Mouse (Mus musculus): ENCODE results near the gene Mettl23. TPM values are rescaled to one million over a fixed set of nuclear protein-coding genes. Genes with fewer than 3 reads are reported as not detected.

The Mettl23 gene
- polyA plus RNA-seq, 1 experiment from 2014 or later = 60.4 TPM

DNA sequence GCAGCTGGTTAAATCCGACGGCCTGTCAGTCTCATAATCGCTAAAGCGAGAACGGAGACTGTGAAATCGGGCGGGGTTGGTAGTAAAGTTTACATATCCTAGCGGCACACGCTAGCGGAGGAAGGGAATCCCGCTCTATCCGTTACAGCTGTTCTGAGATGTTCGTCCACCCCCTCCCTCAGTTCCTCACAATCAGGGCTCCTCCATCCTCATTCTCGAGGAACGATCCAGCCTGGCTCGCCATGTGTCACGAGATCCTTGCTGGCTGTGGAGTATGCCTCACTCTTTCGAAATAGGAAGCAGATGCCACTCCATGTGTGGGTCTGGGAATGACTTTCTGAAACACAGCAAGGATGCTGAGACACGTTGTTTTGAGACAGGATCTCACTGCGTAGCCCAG lies 30.9 kb downstream of the Mettl23 start:
- Histone ChIP-seq H3K27me3 (ENCODE audit: control insufficient read depth, insufficient read depth, low read length) (no peaks in the 10 kb centered on the region), H3K9me3 (replicated peaks; ENCODE audit: control insufficient read depth, low read length) (no peaks in the 10 kb centered on the region), H3K4me3 (ENCODE audit: low read depth, low read length) (no peak overlapping the region), H3K36me3 (ENCODE audit: control insufficient read depth, insufficient read depth, low read length) (peaks cover 16% of the 10 kb centered on the region), H3K4me2 (no peak overlapping the region), H3K27ac (ENCODE audit: low read depth, low read length) (no peak overlapping the region), H3K9ac (ENCODE audit: low read depth, low read length) (no peak overlapping the region), H3K4me1 (ENCODE audit: control insufficient read depth, insufficient read depth, low read length) (no peaks in the 10 kb centered on the region)
- WGBS (ENCODE audit: insufficient replicate concordance) = 87% methylated on average over 20 of the region's 20 CpGs
- no peak for ATAC-seq (replicated peaks; ENCODE audit: insufficient number of reproducible peaks, low FRiP score, low TSS enrichment)

GRCm38 (mm10) chr11:116878454-116878853 lies 35.4 kb downstream of the Mettl23 start:
- H3K4me2 ChIP-seq = no peak overlapping the region
- H3K4me1 ChIP-seq (ENCODE audit: control insufficient read depth, insufficient read depth, low read length) = no peaks in the 10 kb centered on the region
- H3K9me3 ChIP-seq (replicated peaks; ENCODE audit: control insufficient read depth, low read length) = no peaks in the 10 kb centered on the region
- H3K27me3 ChIP-seq (ENCODE audit: control insufficient read depth, insufficient read depth, low read length) = no peaks in the 10 kb centered on the region
- no peak overlapping the region for H3K4me3 ChIP-seq (ENCODE audit: low read depth, low read length)
- no peak overlapping the region for H3K27ac ChIP-seq (ENCODE audit: low read depth, low read length)
- H3K36me3 ChIP-seq (ENCODE audit: control insufficient read depth, insufficient read depth, low read length) = peaks cover 9% of the 10 kb centered on the region
- no peak for ATAC-seq (replicated peaks; ENCODE audit: insufficient number of reproducible peaks, low FRiP score, low TSS enrichment)
- H3K9ac ChIP-seq (ENCODE audit: low read depth, low read length) = no peak overlapping the region
- 93% methylated on average over 8 of the region's 8 CpGs for WGBS (ENCODE audit: insufficient replicate concordance)

- ATAC-seq (replicated peaks; ENCODE audit: insufficient number of reproducible peaks, low FRiP score, low TSS enrichment) = no peak
- Histone ChIP-seq H3K27me3 (ENCODE audit: control insufficient read depth, insufficient read depth, low read length) (0 out of 2 replicates have a peak, but pooled peaks cover 2% of the 10 kb centered on the region), H3K27ac (ENCODE audit: low read depth, low read length) (no peak overlapping the region), H3K4me2 (no peak overlapping the region), H3K4me3 (ENCODE audit: low read depth, low read length) (no peak overlapping the region), H3K9me3 (replicated peaks; ENCODE audit: control insufficient read depth, low read length) (no peaks in the 10 kb centered on the region), H3K9ac (ENCODE audit: low read depth, low read length) (no peak overlapping the region), H3K36me3 (ENCODE audit: control insufficient read depth, insufficient read depth, low read length) (no peaks in the 10 kb centered on the region), H3K4me1 (ENCODE audit: control insufficient read depth, insufficient read depth, low read length) (no peaks in the 10 kb centered on the region)
- 74% methylated on average over 7 of the region's 7 CpGs for WGBS (ENCODE audit: insufficient replicate concordance)
These were observed 37.8 kb downstream of the Mettl23 start for GRCm38 (mm10) chr11:116880839-116881238.

- Histone ChIP-seq H3K27me3 (ENCODE audit: control insufficient read depth, insufficient read depth, low read length) (0 out of 2 replicates have a peak, but pooled peaks cover 4% of the 10 kb centered on the region), H3K4me1 (ENCODE audit: control insufficient read depth, insufficient read depth, low read length) (no peaks in the 10 kb centered on the region), H3K4me2 (no peak overlapping the region), H3K27ac (ENCODE audit: low read depth, low read length) (no peak overlapping the region), H3K36me3 (ENCODE audit: control insufficient read depth, insufficient read depth, low read length) (no peaks in the 10 kb centered on the region), H3K9me3 (replicated peaks; ENCODE audit: control insufficient read depth, low read length) (no peaks in the 10 kb centered on the region), H3K4me3 (ENCODE audit: low read depth, low read length) (no peak overlapping the region), H3K9ac (ENCODE audit: low read depth, low read length) (no peak overlapping the region)
- whole genome bisulfite sequencing (ENCODE audit: insufficient replicate concordance) = 82% methylated on average over 5 of the region's 5 CpGs
- ATAC-seq (replicated peaks; ENCODE audit: insufficient number of reproducible peaks, low FRiP score, low TSS enrichment) = no peak
These were observed 38.4 kb downstream of the Mettl23 start for GRCm38 (mm10) chr11:116881440-116881839.

DNA sequence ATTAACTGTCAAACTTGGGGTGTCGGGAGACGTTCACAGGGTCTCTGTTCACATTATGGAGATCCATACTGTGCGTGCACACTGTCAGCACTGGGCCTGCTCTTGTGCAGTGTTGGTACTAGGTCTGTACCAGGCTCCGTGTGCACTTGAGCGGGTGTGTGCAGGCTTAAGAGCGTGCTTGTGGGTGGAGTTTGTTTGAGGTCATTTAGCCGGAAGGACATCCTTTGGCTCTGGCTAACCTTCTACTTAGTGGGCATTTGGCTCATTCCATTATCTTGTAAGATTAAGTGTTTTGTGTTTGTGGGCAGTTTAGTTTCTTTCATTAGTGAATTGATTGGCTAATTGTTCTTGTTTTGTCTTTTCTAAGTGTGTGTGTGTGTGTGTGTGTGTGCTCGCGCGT lies 39.4 kb downstream of the Mettl23 start:
- Histone ChIP-seq H3K4me1 (ENCODE audit: control insufficient read depth, insufficient read depth, low read length) (no peaks in the 10 kb centered on the region), H3K9me3 (replicated peaks; ENCODE audit: control insufficient read depth, low read length) (no peaks in the 10 kb centered on the region), H3K27me3 (ENCODE audit: control insufficient read depth, insufficient read depth, low read length) (peaks cover 9% of the 10 kb centered on the region; the same call in 1 of the 2 replicates), H3K4me2 (no peak overlapping the region), H3K9ac (ENCODE audit: low read depth, low read length) (no peak overlapping the region), H3K4me3 (ENCODE audit: low read depth, low read length) (no peak overlapping the region), H3K27ac (ENCODE audit: low read depth, low read length) (no peak overlapping the region), H3K36me3 (ENCODE audit: control insufficient read depth, insufficient read depth, low read length) (no peaks in the 10 kb centered on the region)
- WGBS (ENCODE audit: insufficient replicate concordance) = 73% methylated on average over 10 of the region's 10 CpGs
- ATAC-seq (replicated peaks; ENCODE audit: insufficient number of reproducible peaks, low FRiP score, low TSS enrichment) = no peak

DNA sequence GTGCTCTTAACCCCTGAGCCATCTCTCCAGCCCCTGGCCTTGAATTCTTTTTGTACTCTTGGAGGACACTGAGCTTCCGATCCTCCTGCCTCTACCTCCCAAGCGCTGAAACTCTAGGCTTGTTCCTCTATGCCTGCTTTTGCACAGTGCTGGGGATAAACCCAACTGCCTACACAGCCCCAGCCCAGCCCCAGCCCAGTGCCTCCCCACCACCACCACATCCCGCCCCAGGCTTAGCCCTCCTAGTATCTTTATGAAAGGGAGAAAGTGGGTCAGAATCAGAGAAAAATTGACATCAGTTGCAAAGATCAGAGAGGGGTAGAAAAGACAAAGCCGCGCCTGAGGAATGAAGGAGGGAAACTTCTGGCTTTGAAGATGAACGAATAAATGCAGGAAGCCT lies 41.0 kb downstream of the Mettl23 start:
- no peak for ATAC-seq (replicated peaks; ENCODE audit: insufficient number of reproducible peaks, low FRiP score, low TSS enrichment)
- H3K36me3 ChIP-seq (ENCODE audit: control insufficient read depth, insufficient read depth, low read length) = no peaks in the 10 kb centered on the region
- peaks cover 13% of the 10 kb centered on the region; the same call in 1 of the 2 replicates for H3K27me3 ChIP-seq (ENCODE audit: control insufficient read depth, insufficient read depth, low read length)
- no peaks in the 10 kb centered on the region for H3K9me3 ChIP-seq (replicated peaks; ENCODE audit: control insufficient read depth, low read length)
- no peak overlapping the region for H3K9ac ChIP-seq (ENCODE audit: low read depth, low read length)
- H3K27ac ChIP-seq (ENCODE audit: low read depth, low read length) = no peak overlapping the region
- 73% methylated on average over 6 of the region's 6 CpGs for WGBS (ENCODE audit: insufficient replicate concordance)
- no peak overlapping the region for H3K4me2 ChIP-seq
- H3K4me3 ChIP-seq (ENCODE audit: low read depth, low read length) = no peak overlapping the region
- no peaks in the 10 kb centered on the region for H3K4me1 ChIP-seq (ENCODE audit: control insufficient read depth, insufficient read depth, low read length)

DNA sequence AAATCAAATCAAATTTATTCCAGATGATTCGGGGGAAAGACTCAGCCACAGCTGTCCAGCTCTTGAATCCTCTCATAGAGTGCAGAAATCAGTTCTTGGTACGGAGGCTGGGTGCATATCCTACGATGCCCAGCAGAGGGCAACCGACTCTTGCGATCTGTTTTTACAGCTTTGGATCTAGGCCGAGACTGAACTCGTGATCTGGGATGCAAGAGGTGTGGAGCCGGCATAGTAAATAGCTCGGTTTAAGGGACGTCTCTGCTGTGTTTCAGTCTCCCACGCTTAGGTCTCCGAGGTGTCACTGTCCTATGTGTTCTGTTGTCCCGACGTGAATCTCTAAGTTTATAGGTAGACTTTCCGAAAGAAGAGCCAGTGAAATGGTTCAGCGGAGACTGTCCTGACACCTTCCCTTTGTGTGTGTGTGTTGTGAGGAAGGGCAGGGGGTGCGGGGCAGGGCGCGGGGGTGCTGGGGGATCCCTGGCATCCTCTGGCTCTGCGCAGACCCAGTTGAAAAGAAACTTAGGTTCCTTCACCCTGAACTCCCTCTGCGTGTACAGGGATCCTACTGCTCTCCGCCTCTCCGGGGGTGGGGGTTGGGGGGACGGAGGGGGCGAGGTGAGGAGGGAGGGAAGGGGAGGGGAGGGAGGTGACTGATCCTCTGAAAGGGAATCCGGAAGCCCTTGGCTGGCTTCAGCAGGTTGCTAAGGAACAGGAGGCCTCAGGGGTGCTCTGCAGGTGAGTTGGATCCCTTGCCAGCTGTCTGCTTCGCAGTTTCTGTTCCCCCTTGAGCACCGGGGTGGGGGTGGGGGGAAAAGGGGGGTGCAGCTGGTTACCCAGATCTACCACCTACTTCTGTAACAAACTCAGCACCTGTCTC lies 42.4 kb downstream of the Mettl23 start:
- no peak overlapping the region for H3K27ac ChIP-seq (ENCODE audit: low read depth, low read length)
- H3K27me3 ChIP-seq (ENCODE audit: control insufficient read depth, insufficient read depth, low read length) = peaks cover 15% of the 10 kb centered on the region
- H3K9ac ChIP-seq (ENCODE audit: low read depth, low read length) = peak overlapping the region; percentile 1; the same call in 1 of the 2 replicates
- peak overlapping the region; percentile 58 for H3K4me2 ChIP-seq
- 3% methylated on average over 27 of the region's 28 CpGs for WGBS (ENCODE audit: insufficient replicate concordance)
- ATAC-seq (replicated peaks; ENCODE audit: insufficient number of reproducible peaks, low FRiP score, low TSS enrichment) = 0 out of 2 replicates have a peak, but pooled peaks have one; percentile 12
- H3K4me3 ChIP-seq (ENCODE audit: low read depth, low read length) = peak overlapping the region; percentile 13
- no peaks in the 10 kb centered on the region for H3K36me3 ChIP-seq (ENCODE audit: control insufficient read depth, insufficient read depth, low read length)
- no peaks in the 10 kb centered on the region for H3K4me1 ChIP-seq (ENCODE audit: control insufficient read depth, insufficient read depth, low read length)
- H3K9me3 ChIP-seq (replicated peaks; ENCODE audit: control insufficient read depth, low read length) = no peaks in the 10 kb centered on the region

DNA sequence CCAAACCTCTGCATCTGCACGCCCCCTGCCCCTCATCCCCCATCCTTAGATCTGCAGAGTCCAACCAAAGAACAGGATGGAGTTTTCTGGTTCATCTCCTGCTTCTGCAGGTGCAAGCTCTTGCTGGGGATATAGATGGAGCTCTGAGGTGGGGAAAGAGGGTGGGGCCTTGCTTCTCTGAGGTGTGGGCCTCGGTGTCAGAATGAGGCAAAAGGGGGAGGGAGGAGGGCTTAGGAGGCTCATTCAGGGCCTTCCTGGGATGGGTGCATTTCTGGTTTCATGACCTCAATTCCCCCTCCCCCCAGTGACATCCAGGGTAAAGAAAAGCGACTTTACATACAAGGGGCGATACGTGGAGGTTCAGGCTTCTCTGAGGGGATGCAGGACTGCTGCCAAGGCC lies 44.1 kb downstream of the Mettl23 start:
- Histone ChIP-seq H3K4me2 (no peak overlapping the region), H3K4me3 (ENCODE audit: low read depth, low read length) (no peak overlapping the region), H3K4me1 (ENCODE audit: control insufficient read depth, insufficient read depth, low read length) (no peaks in the 10 kb centered on the region), H3K27ac (ENCODE audit: low read depth, low read length) (no peak overlapping the region), H3K9me3 (replicated peaks; ENCODE audit: control insufficient read depth, low read length) (no peaks in the 10 kb centered on the region), H3K9ac (ENCODE audit: low read depth, low read length) (no peak overlapping the region), H3K27me3 (ENCODE audit: control insufficient read depth, insufficient read depth, low read length) (peaks cover 15% of the 10 kb centered on the region), H3K36me3 (ENCODE audit: control insufficient read depth, insufficient read depth, low read length) (no peaks in the 10 kb centered on the region)
- 59% methylated on average over 5 of the region's 5 CpGs for WGBS (ENCODE audit: insufficient replicate concordance)
- ATAC-seq (replicated peaks; ENCODE audit: insufficient number of reproducible peaks, low FRiP score, low TSS enrichment) = no peak

Data from heart, embryonic 11.5 days (tissue).